Mouse (Mus musculus) testis, adult 2 months (tissue): ENCODE data around the gene Rnf126.

Source experiments
- CTCF ChIP-seq: fragments of 200-500 bp; IDR thresholded peaks from 2 replicates; pipeline ENCODE4 v1.5.1; 2012; ENCODE audit warnings: low read depth, mild to moderate bottlenecking, inconsistent platforms, low read length, moderate library complexity; ENCODE audit not compliant: control insufficient read depth, insufficient read depth, insufficient replicate concordance
- POLR2A ChIP-seq: fragments of 200-500 bp; IDR thresholded peaks from 2 replicates; pipeline ENCODE4 v1.6.1; 2012; ENCODE audit warnings: low read depth, mild to moderate bottlenecking, inconsistent platforms, low read length, moderate library complexity; ENCODE audit not compliant: control insufficient read depth

DNA sequence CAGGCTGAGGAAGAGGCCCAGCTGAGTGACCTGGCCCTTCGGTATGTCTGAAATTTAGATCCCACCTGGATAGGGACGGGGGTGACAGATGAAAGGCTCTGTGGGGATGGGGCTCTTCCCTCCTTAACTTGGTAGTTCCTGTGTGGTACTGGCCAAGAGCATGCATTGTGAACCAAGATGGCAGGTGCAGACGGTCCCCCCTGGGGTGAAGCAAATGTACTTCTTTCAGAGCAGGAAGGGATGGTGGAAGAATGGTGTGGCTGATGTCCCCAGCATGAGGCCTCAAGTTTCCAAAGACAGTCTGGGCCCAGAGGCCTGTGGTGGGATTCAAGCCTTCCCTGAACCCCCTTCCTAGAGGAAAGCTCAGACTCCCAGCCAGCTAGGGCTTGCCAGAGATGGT, 10.9 kb downstream of the Rnf126 start:
- no peak for TF ChIP-seq CTCF
- no peak for TF ChIP-seq POLR2A
